In genomic region chr2:112513036-112513435, GRCm38 (mm10) we compare ENCODE assay signal across 23 mouse cellular contexts. TPM values are rescaled to one million over a fixed set of nuclear protein-coding genes. Genes with fewer than 3 reads are reported as not detected.
DNase-seq lines count a peak whose midpoint lies in the region; ATAC-seq and TF ChIP-seq lines count a peak whose summit lies in the region.
"Had no signal": no experiment of that assay in that cellular context is flagged by ENCODE, and none has a peak within 500 bp of the region (broad histone marks: within the 10 kb centered on the region; RNA-seq: fewer than 3 reads in every experiment).

No protein-coding gene starts in this region.

- 89% methylated on average over 1 of the region's 1 CpGs for WGBS in liver, adult 2 months

- DNase-seq in liver, adult 2 months (ENCODE audit: extremely low read depth, low read depth, low spot score), result no peak
- no peak for DNase-seq in liver
- peak; percentile 67 for DNase-seq in CD4-positive, CD25-positive, alpha-beta regulatory T cell, adult 2 months (ENCODE audit: low read depth, low spot score)
- DNase-seq in right cerebral cortex, adult 2 months (ENCODE audit: low spot score in 2 of 2), result no peak
- DNase-seq in urinary bladder, postnatal 4 days (ENCODE audit: low spot score in 2 of 2), result no peak
- DNase-seq: cerebellum, adult 9-10 months; gastrocnemius, postnatal 25 days; kidney, adult 18-20 months; kidney, postnatal 14 days; left cerebral cortex, postnatal 4 days; liver, embryonic 13.5 days; lung, postnatal 14 days; thymus, postnatal 36 days had no signal

- H3K4me1 ChIP-seq in liver, adult 2 months (ENCODE audit: control insufficient read depth, insufficient read depth, low read length), result no peaks in the 10 kb centered on the region
- H3K4me1 ChIP-seq in E14TG2a.4 (replicated peaks; ENCODE audit: low read depth, low read length), result peaks cover 21% of the 10 kb centered on the region
- H3K4me1 ChIP-seq: embryonic facial prominence, embryonic 12.5 days; forebrain, embryonic 15.5 days; hindbrain, embryonic 12.5 days had no signal

- 0 out of 2 replicates have a peak, but pooled peaks have one; percentile 9 for TF ChIP-seq CTCF in liver, adult 2 months (IDR thresholded peaks at IDR 0.05; ENCODE audit: low read depth, low read length)
- peak; percentile 16; the same call in 1 of the 2 replicates for TF ChIP-seq CTCF in E14TG2a.4 (conservative IDR thresholded peaks at IDR 0.05; ENCODE audit: low read length)

- H3K9ac ChIP-seq in liver, adult 2 months (ENCODE audit: low read depth, low read length), result no peak overlapping the region
- H3K9ac ChIP-seq: embryonic facial prominence, embryonic 12.5 days; forebrain, embryonic 15.5 days; hindbrain, embryonic 12.5 days; liver, embryonic 13.5 days had no signal

- H3K27me3 ChIP-seq in liver, adult 2 months (ENCODE audit: control insufficient read depth, insufficient read depth, low read length), result no peaks in the 10 kb centered on the region
- H3K27me3 ChIP-seq in E14TG2a.4 (ENCODE audit: insufficient read depth, low read length), result no peaks in the 10 kb centered on the region
- H3K27me3 ChIP-seq: embryonic facial prominence, embryonic 12.5 days; forebrain, embryonic 15.5 days; hindbrain, embryonic 12.5 days; liver, embryonic 13.5 days had no signal

- no peak overlapping the region for H3K27ac ChIP-seq in liver, adult 2 months (replicated peaks; ENCODE audit: insufficient read depth, low read depth, low read length)
- H3K27ac ChIP-seq: embryonic facial prominence, embryonic 12.5 days; forebrain, embryonic 15.5 days; heart, embryonic 10.5 days; hindbrain, embryonic 12.5 days; left cerebral cortex, adult 2 months; liver, embryonic 13.5 days had no signal

- ATAC-seq in megakaryocyte progenitor cell, adult 5-6 weeks (replicated peaks; ENCODE audit: poor library complexity), result 0 out of 2 replicates have a peak, but pooled peaks have one; percentile 37
- ATAC-seq: forebrain, embryonic 15.5 days had no signal

- H3K4me3 ChIP-seq in liver, adult 2 months (ENCODE audit: insufficient read depth, low read depth, low read length), result no peak overlapping the region
- H3K4me3 ChIP-seq in E14TG2a.4 (replicated peaks; ENCODE audit: low read length), result no peak overlapping the region
- H3K4me3 ChIP-seq: embryonic facial prominence, embryonic 12.5 days; erythroblast, embryonic 14.5 days; forebrain, embryonic 15.5 days; heart, embryonic 10.5 days; hindbrain, embryonic 12.5 days; left cerebral cortex, adult 2 months; liver, embryonic 13.5 days had no signal

- H3K9me3 ChIP-seq in E14TG2a.4 (ENCODE audit: low read length), result no peaks in the 10 kb centered on the region
- H3K9me3 ChIP-seq: embryonic facial prominence, embryonic 12.5 days; forebrain, embryonic 15.5 days; heart, embryonic 10.5 days; hindbrain, embryonic 12.5 days; liver, embryonic 13.5 days had no signal

- peaks cover 6% of the 10 kb centered on the region; the same call in 1 of the 2 replicates for H3K36me3 ChIP-seq in liver, adult 2 months (ENCODE audit: control insufficient read depth, insufficient read depth, low read length)
- 0 out of 2 replicates have a peak, but pooled peaks cover 3% of the 10 kb centered on the region for H3K36me3 ChIP-seq in E14TG2a.4 (ENCODE audit: insufficient read depth, low read length)
- H3K36me3 ChIP-seq: embryonic facial prominence, embryonic 12.5 days; forebrain, embryonic 15.5 days; heart, embryonic 10.5 days; liver, embryonic 13.5 days had no signal

- TF ChIP-seq POLR2A in liver, adult 2 months (IDR thresholded peaks at IDR 0.05; ENCODE audit: extremely low read depth, insufficient read depth, low read length), result no peak

- no peaks in the 10 kb centered on the region; the same call in 1 of the 2 replicates for H3K79me2 ChIP-seq in liver, adult 2 months (ENCODE audit: control insufficient read depth, insufficient read depth, low read length)

RNA-seq across cellular contexts. Expression of gene Aven, which starts 20.3 kb away (rescaled TPM):
- 8.9 and 16.2 TPM in 2 replicates for total RNA-seq in liver, adult 2 months (2014; rRNA removed)
- polyA plus RNA-seq in liver, adult 2 months (2012; rRNA removed), result 4.5 and 4.6 TPM in 2 replicates
- 18.7 and 19.6 TPM in 2 replicates for total RNA-seq in megakaryocyte progenitor cell, adult 5-6 weeks (2015)
- total RNA-seq in megakaryocyte progenitor cell, adult 5-6 weeks (2017), result 30.9 and 41.0 TPM in 2 replicates

RNA-seq across cellular contexts. Expression of gene Chrm5, which starts 32.5 kb away (rescaled TPM):
- total RNA-seq in liver, adult 2 months (2014; rRNA removed), result not detected in 2 replicates
- not detected in 2 replicates for polyA plus RNA-seq in liver, adult 2 months (2012; rRNA removed)
- total RNA-seq in megakaryocyte progenitor cell, adult 5-6 weeks (2015), result not detected in 2 replicates
- not detected in 2 replicates for total RNA-seq in megakaryocyte progenitor cell, adult 5-6 weeks (2017)
- total RNA-seq: gastrocnemius, postnatal 25 days had no signal
- polyA plus RNA-seq: embryonic facial prominence, embryonic 12.5 days; erythroblast, embryonic 14.5 days; heart, embryonic 10.5 days; heart, postnatal 0 days; liver, embryonic 13.5 days; neural tube, embryonic 11.5 days had no signal

RNA-seq across cellular contexts. Expression of gene Emc7, which starts 58.2 kb away (rescaled TPM):
- 19.9 and 21.9 TPM in 2 replicates for total RNA-seq in liver, adult 2 months (2014; rRNA removed)
- 8.0 and 9.6 TPM in 2 replicates for polyA plus RNA-seq in liver, adult 2 months (2012; rRNA removed)
- total RNA-seq in megakaryocyte progenitor cell, adult 5-6 weeks (2015), result 14.6 and 16.7 TPM in 2 replicates
- total RNA-seq in megakaryocyte progenitor cell, adult 5-6 weeks (2017), result 9.0 and 10.5 TPM in 2 replicates
